8 mouse cellular contexts compared by ENCODE assay signal in genomic region chr9:65196738-65197569, GRCm38 (mm10). TPM values are rescaled to one million over a fixed set of nuclear protein-coding genes. Genes with fewer than 3 reads are reported as not detected.
DNase-seq lines count a peak whose midpoint lies in the region; ATAC-seq and TF ChIP-seq lines count a peak whose summit lies in the region.

No protein-coding gene starts in this region.

- peak; percentile 97 for TF ChIP-seq CTCF in layer of hippocampus, adult 2 months (conservative IDR thresholded peaks at IDR 0.05)
- peak; percentile 64 for TF ChIP-seq CTCF in lung, adult 2 months (IDR thresholded peaks at IDR 0.05; ENCODE audit: insufficient read depth, low read length)

- peak; percentile 73 for DNase-seq in ES-E14 (ENCODE audit: low read depth, low spot score)
- DNase-seq in cerebellum, adult 11 months = peak; percentile 93
- DNase-seq in heart, postnatal 36 days = peak; percentile 95 to 97
- DNase-seq in layer of hippocampus, adult 2 months (ENCODE audit: low spot score in 2 of 2) = peak; percentile 89 to 95
- peak; percentile 92 for DNase-seq in lung, adult 2 months
- peak; percentile 98 for DNase-seq in testis, postnatal 10 days (ENCODE audit: low spot score)

- in situ Hi-C loops in ES-E14 (cut with MboI; ENCODE audit: low sequenced_read_pairs in 2 of 2, unreplicated experiment in 2 of 2) = no loop called here

- peaks cover 0 to 20% of the 10 kb centered on the region in 2 experiments; a peak in 2 of 4 replicates for H3K4me1 ChIP-seq in ES-E14 (ENCODE audit: control insufficient read depth in 2 of 2, insufficient read depth in 2 of 2, low read length in 2 of 2, poor library complexity in 1 of 2)
- peaks cover 13% of the 10 kb centered on the region for H3K4me1 ChIP-seq in forebrain, embryonic 16.5 days (replicated peaks; ENCODE audit: control insufficient read depth, insufficient read depth, low read length)
- H3K4me1 ChIP-seq in lung, adult 2 months (ENCODE audit: control insufficient read depth, insufficient read depth, low read length) = peaks cover 18% of the 10 kb centered on the region
- peaks cover 27% of the 10 kb centered on the region for H3K4me1 ChIP-seq in neural tube, embryonic 15.5 days

- no peaks in the 10 kb centered on the region for H3K27me3 ChIP-seq in forebrain, embryonic 16.5 days (replicated peaks; ENCODE audit: control insufficient read depth, insufficient read depth, low read length)
- no peaks in the 10 kb centered on the region for H3K27me3 ChIP-seq in neural tube, embryonic 15.5 days (replicated peaks)

- no peak overlapping the region for H3K27ac ChIP-seq in ES-E14 (ENCODE audit: insufficient read depth, low read depth, low read length, poor library complexity, severe bottlenecking)
- H3K27ac ChIP-seq in forebrain, embryonic 16.5 days (ENCODE audit: low read length) = peak overlapping the region; percentile 86
- H3K27ac ChIP-seq in layer of hippocampus, adult 2 months = peak overlapping the region; percentile 97
- H3K27ac ChIP-seq in neural tube, embryonic 15.5 days (replicated peaks) = peak overlapping the region; percentile 84

- 19% methylated on average over 26 of the region's 26 CpGs for WGBS in forebrain, embryonic 16.5 days
- 15% methylated on average over 26 of the region's 26 CpGs for WGBS in lung, adult 2 months
- WGBS in neural tube, embryonic 15.5 days = 14% methylated on average over 26 of the region's 26 CpGs

- no peak overlapping the region for H3K4me3 ChIP-seq in ES-E14 (ENCODE audit: insufficient read depth in 1 of 2, low read depth in 1 of 2, low read length in 2 of 2, poor library complexity in 1 of 2, severe bottlenecking in 1 of 2)
- H3K4me3 ChIP-seq in forebrain, embryonic 16.5 days (replicated peaks; ENCODE audit: low read length) = peak overlapping the region; percentile 17
- peak overlapping the region; percentile 36; the same call in 1 of the 2 replicates for H3K4me3 ChIP-seq in layer of hippocampus, adult 2 months
- peak overlapping the region; percentile 54 for H3K4me3 ChIP-seq in lung, adult 2 months (replicated peaks; ENCODE audit: extremely low read depth, low read depth, low read length)
- peak overlapping the region; percentile 24 for H3K4me3 ChIP-seq in neural tube, embryonic 15.5 days (replicated peaks)

- H3K9me3 ChIP-seq in ES-E14 (ENCODE audit: control insufficient read depth, insufficient read depth, low read depth, low read length) = no peaks in the 10 kb centered on the region
- no peaks in the 10 kb centered on the region for H3K9me3 ChIP-seq in forebrain, embryonic 16.5 days (ENCODE audit: control insufficient read depth, low read length)
- no peaks in the 10 kb centered on the region for H3K9me3 ChIP-seq in neural tube, embryonic 15.5 days (replicated peaks)

- peak; percentile 77 for ATAC-seq in forebrain, embryonic 16.5 days
- peak; percentile 81 for ATAC-seq in neural tube, embryonic 15.5 days (ENCODE audit: low FRiP score)

- H3K4me2 ChIP-seq in forebrain, embryonic 16.5 days (ENCODE audit: low read length) = peak overlapping the region; percentile 40
- H3K4me2 ChIP-seq in neural tube, embryonic 15.5 days = peak overlapping the region; percentile 45

- TF ChIP-seq POLR2A in lung, adult 2 months (IDR thresholded peaks at IDR 0.05; ENCODE audit: borderline replicate concordance, extremely low read depth, low read depth, low read length) = no peak

- H3K36me3 ChIP-seq in ES-E14 (ENCODE audit: control insufficient read depth, insufficient read depth, low read length, poor library complexity, severe bottlenecking) = no peaks in the 10 kb centered on the region
- no peaks in the 10 kb centered on the region for H3K36me3 ChIP-seq in forebrain, embryonic 16.5 days (ENCODE audit: control insufficient read depth, insufficient read depth)
- H3K36me3 ChIP-seq in neural tube, embryonic 15.5 days = no peaks in the 10 kb centered on the region

- H3K9ac ChIP-seq in ES-E14 (ENCODE audit: insufficient read depth, low read depth, low read length, poor library complexity, severe bottlenecking) = no peak overlapping the region
- peak overlapping the region; percentile 47 for H3K9ac ChIP-seq in forebrain, embryonic 16.5 days (replicated peaks; ENCODE audit: low read depth, low read length)
- no peak overlapping the region for H3K9ac ChIP-seq in neural tube, embryonic 15.5 days (replicated peaks)

- intact Hi-C loops in heart, postnatal 36 days (cut with DNase I) = loop anchor here (2.0 to 5.0 kb wide), 2 partner anchors 18 to 165 kb away; partner anchors contain the start of gene Dpp8

TF ChIP-seq in ES-E14, 5 proteins besides CTCF, POLR2A, EP300 and RAD21:
- TF ChIP-seq HCFC1 (IDR thresholded peaks at IDR 0.05; ENCODE audit: borderline replicate concordance, insufficient read depth, low read length) = no peak
- no peak for TF ChIP-seq ZC3H11A (IDR thresholded peaks at IDR 0.05; ENCODE audit: borderline replicate concordance, low read depth, low read length)
- no peak for TF ChIP-seq CHD2 (IDR thresholded peaks at IDR 0.05; ENCODE audit: low read depth, low read length)
- no peak for TF ChIP-seq ZNF384 (IDR thresholded peaks at IDR 0.05; ENCODE audit: low read depth, low read length)
- no peak for TF ChIP-seq MAFK (IDR thresholded peaks at IDR 0.05; ENCODE audit: insufficient read depth, low read depth, low read length)
TF ChIP-seq in ES-E14: peak in this region for 0.

RNA-seq across cellular contexts. Expression of gene Parp16, which starts 1.8 kb away (rescaled TPM):
- total RNA-seq in ES-E14 (2012; rRNA removed) = 4.9 TPM in 2 replicates
- 5.4 and 6.6 TPM in 2 replicates for polyA plus RNA-seq in forebrain, embryonic 16.5 days (2015; fragmentation: Nextera tagmentation; extraction: Ambion mirVana)
- total RNA-seq in heart, postnatal 36 days (2021) = 1 to 10 TPM; 3.8 to 4.1 TPM
- 1 to 10 TPM; 5.0 to 5.1 TPM for total RNA-seq in layer of hippocampus, adult 2 months (2021)
- polyA plus RNA-seq in lung, adult 2 months (2012; rRNA removed) = 8.4 and 9.3 TPM in 2 replicates
- polyA plus RNA-seq in neural tube, embryonic 15.5 days (2015; fragmentation: Nextera tagmentation; extraction: Ambion mirVana) = 6.4 and 8.9 TPM in 2 replicates

RNA-seq across cellular contexts. Expression of gene Igdcc3, which starts 56.0 kb away (rescaled TPM):
- total RNA-seq in ES-E14 (2012; rRNA removed) = 6.0 and 6.1 TPM in 2 replicates
- 8.3 and 8.5 TPM in 2 replicates for polyA plus RNA-seq in forebrain, embryonic 16.5 days (2015; fragmentation: Nextera tagmentation; extraction: Ambion mirVana)
- total RNA-seq in heart, postnatal 36 days (2021) = under 1 TPM in 1 of 2 experiments, not detected in 1; 0.08 TPM
- total RNA-seq in layer of hippocampus, adult 2 months (2021) = 1 to 10 TPM; 3.5 to 4.9 TPM
- polyA plus RNA-seq in lung, adult 2 months (2012; rRNA removed) = 0.11 and 0.13 TPM in 2 replicates
- 7.9 and 8.9 TPM in 2 replicates for polyA plus RNA-seq in neural tube, embryonic 15.5 days (2015; fragmentation: Nextera tagmentation; extraction: Ambion mirVana)

Comparison
In these comparisons a context has a peak if more than half of its experiments do, and no peak if none do; other contexts are left out.
1. H3K4me3 ChIP-seq: peak in forebrain, embryonic 16.5 days (single experiment), layer of hippocampus, adult 2 months (single experiment), lung, adult 2 months (single experiment) and neural tube, embryonic 15.5 days (single experiment); none in ES-E14 (0 of 2).
2. Peak in every context shown above with its lines, with median percentiles within 50 percentile points of each other: DNase-seq.